Mouse (Mus musculus) left cerebral cortex, postnatal 14 days (tissue): ENCODE measurements at regions not wholly inside any gene's neighbourhood (a gene's known extent, or its start where the extent isn't known, plus 50 kb on each side); places are given as distances from the start of the nearest gene placed in this dataset.
"Not testable (repeated sequence)": the region's sequence is repeated elsewhere in the genome, so short reads cannot be mapped to it uniquely, and the experiment has no call there.

Source experiments
- DNase-seq, 2 experiments: peaks; one replicate each; pipeline ENCODE4 v3.0.0; 2021 to 2022; ENCODE audit warnings: low spot score in 2 of 2, mixed read lengths in 1 of 2
- intact Hi-C: fragments of 180-260 bp; cut with DNase I; formaldehyde crosslinking; loops from one replicate; pipeline ENCODE4 v1.15.1; 2025

- intact Hi-C loops, DNase-seq: not testable (repeated sequence)
These were observed 77.1 kb downstream of the Olfr721-ps1 start for GRCm38 (mm10) chr14:14478159-14478558.

GRCm38 (mm10) chr14:14481840-14482239 lies 80.7 kb downstream of the Olfr721-ps1 start:
- intact Hi-C loops, result loop anchor here (5.0 kb wide), 1 partner anchor 380 kb away; no protein-coding TSS in a partner anchor

GRCm38 (mm10) chr14:14486356-14486755 lies 85.3 kb downstream of the Olfr721-ps1 start:
- intact Hi-C loops, result no loop called here
- no peak for DNase-seq

More at GRCm38 (mm10) chr14:14481840-14482239, 80.7 kb downstream of the Olfr721-ps1 start:
- peak; percentile 52 to 71 for DNase-seq

GRCm38 (mm10) chr14:14490501-14490900 lies 89.4 kb downstream of the Olfr721-ps1 start:
- no peak for DNase-seq
- intact Hi-C loops, result no loop called here

GRCm38 (mm10) chr14:14492041-14492440 lies 90.9 kb downstream of the Olfr721-ps1 start:
- intact Hi-C loops, result no loop called here

GRCm38 (mm10) chr14:14511927-14512326 lies 110.8 kb downstream of the Olfr721-ps1 start:
- DNase-seq, result no peak
- intact Hi-C loops, result no loop called here

More at GRCm38 (mm10) chr14:14492041-14492440, 90.9 kb downstream of the Olfr721-ps1 start:
- DNase-seq, result no peak

GRCm38 (mm10) chr14:14513056-14513455 lies 112.0 kb downstream of the Olfr721-ps1 start:
- intact Hi-C loops, result no loop called here
- DNase-seq, result no peak

GRCm38 (mm10) chr14:14513498-14513897 lies 112.4 kb downstream of the Olfr721-ps1 start:
- DNase-seq, result no peak
- intact Hi-C loops, result no loop called here

- intact Hi-C loops, result no loop called here
- no peak for DNase-seq
These were observed 113.5 kb downstream of the Olfr721-ps1 start for GRCm38 (mm10) chr14:14514440-14515172.

- intact Hi-C loops, result no loop called here
- no peak for DNase-seq
These were observed 114.3 kb downstream of the Olfr721-ps1 start for GRCm38 (mm10) chr14:14515363-14515762.

- intact Hi-C loops, result no loop called here
- no peak for DNase-seq
These were observed 114.8 kb downstream of the Olfr721-ps1 start for GRCm38 (mm10) chr14:14515918-14516317.

- DNase-seq, result no peak
- intact Hi-C loops, result no loop called here
These were observed 116.9 kb downstream of the Olfr721-ps1 start for GRCm38 (mm10) chr14:14518027-14518426.

- intact Hi-C loops, result no loop called here
These were observed 117.7 kb downstream of the Olfr721-ps1 start for GRCm38 (mm10) chr14:14518841-14519240.

GRCm38 (mm10) chr14:14520195-14520594 lies 119.1 kb downstream of the Olfr721-ps1 start:
- no peak for DNase-seq
- intact Hi-C loops, result no loop called here

More at GRCm38 (mm10) chr14:14518841-14519240, 117.7 kb downstream of the Olfr721-ps1 start:
- no peak for DNase-seq

GRCm38 (mm10) chr14:14521331-14521730 lies 120.2 kb downstream of the Olfr721-ps1 start:
- intact Hi-C loops, DNase-seq: not testable (repeated sequence)

GRCm38 (mm10) chr14:14525225-14525624 lies 124.1 kb downstream of the Olfr721-ps1 start:
- no peak for DNase-seq
- intact Hi-C loops, result no loop called here

- no peak for DNase-seq
- intact Hi-C loops, result no loop called here
These were observed 127.3 kb downstream of the Olfr721-ps1 start for GRCm38 (mm10) chr14:14528437-14528836.

GRCm38 (mm10) chr14:14541206-14541605 lies 140.1 kb downstream of the Olfr721-ps1 start:
- DNase-seq, result no peak
- intact Hi-C loops, result no loop called here

GRCm38 (mm10) chr14:14541705-14542104 lies 140.6 kb downstream of the Olfr721-ps1 start:
- DNase-seq, result no peak

GRCm38 (mm10) chr14:14544236-14544635 lies 143.1 kb downstream of the Olfr721-ps1 start:
- intact Hi-C loops, result no loop called here
- no peak for DNase-seq

More at GRCm38 (mm10) chr14:14541705-14542104, 140.6 kb downstream of the Olfr721-ps1 start:
- intact Hi-C loops, result no loop called here

GRCm38 (mm10) chr14:14552201-14552600 lies 149.9 kb upstream of the Slc4a7 start:
- intact Hi-C loops, result no loop called here
- no peak for DNase-seq
